Mouse (Mus musculus) stomach, postnatal 0 days (tissue): ENCODE results near the gene Phkb. TPM values are rescaled to one million over a fixed set of nuclear protein-coding genes. Genes with fewer than 3 reads are reported as not detected.

ENCODE experiments used
- ATAC-seq: fragments of 200-750 bp; cut with Nextera tagmentation; 2 replicates; pipeline ENCODE4 v1.8.0; 2017; ENCODE audit not compliant: low FRiP score, low TSS enrichment
- DNase-seq: peaks from one replicate; pipeline ENCODE4 v3.0.0-alpha.2; 2016; ENCODE audit warnings: low spot score
- H3K27ac ChIP-seq: fragments of 300-500 bp; sonication (generic); replicated peaks from 2 replicates; pipeline ENCODE4 v1.5.1; 2014; ENCODE audit warnings: mild to moderate bottlenecking, control low read depth
- H3K27me3 ChIP-seq: fragments of 300-500 bp; sonication (generic); 2 replicates; pipeline ENCODE4 v1.6.1; 2014; ENCODE audit warnings: low read length; ENCODE audit not compliant: control insufficient read depth, insufficient read depth
- H3K36me3 ChIP-seq: fragments of 300-500 bp; sonication (generic); 2 replicates; pipeline ENCODE4 v1.6.1; 2014; ENCODE audit warnings: low read length, mixed read lengths; ENCODE audit not compliant: control insufficient read depth, insufficient read depth
- H3K4me1 ChIP-seq: fragments of 300-500 bp; sonication (generic); replicated peaks from 2 replicates; pipeline ENCODE4 v1.6.1; 2014; ENCODE audit warnings: antibody characterized with exemption; ENCODE audit not compliant: control insufficient read depth, insufficient read depth
- H3K4me2 ChIP-seq: fragments of 300-500 bp; sonication (generic); replicated peaks from 2 replicates; pipeline ENCODE4 v1.6.1; 2014; ENCODE audit warnings: low read depth, mild to moderate bottlenecking, control low read depth, moderate library complexity
- H3K4me3 ChIP-seq: fragments of 300-500 bp; sonication (generic); 2 replicates; pipeline ENCODE4 v1.5.1; 2014; ENCODE audit warnings: low read depth, low read length, control low read depth
- H3K9ac ChIP-seq: fragments of 300-500 bp; sonication (generic); 2 replicates; pipeline ENCODE4 v1.6.1; 2014; ENCODE audit warnings: mild to moderate bottlenecking, low read length, control low read depth, mixed read lengths
- H3K9me3 ChIP-seq: fragments of 300-500 bp; sonication (generic); 2 replicates; pipeline ENCODE4 v1.6.1; 2016; ENCODE audit warnings: low read length; ENCODE audit not compliant: control insufficient read depth
- CTCF ChIP-seq: IDR thresholded peaks from 2 replicates; pipeline ENCODE4 v1.5.1; 2016; ENCODE audit warnings: antibody characterized with exemption, low read depth, mild to moderate bottlenecking, moderate library complexity
- EP300 ChIP-seq: optimal IDR thresholded peaks from 2 replicates; pipeline ENCODE3; 2016; ENCODE audit warnings: antibody characterized with exemption
- WGBS: fragments of 180-500 bp; shearing (Covaris S2); extraction: QIAGEN DNeasy Blood & Tissue Kit; methylation state at CpG from one replicate; pipeline ENCODE4 v1.1.7; 2014; 5-methylcytosine and 5-hydroxymethylcytosine counted together
- polyA plus RNA-seq: library from polyadenylated mRNA; unstranded; fragments of >200 nt; fragmentation: Nextera tagmentation; extraction: Ambion mirVana; gene quantifications from 2 replicates; pipeline ENCODE4 v1.2.1, GENCODE M21; 2015

Phkb gene
- polyA plus RNA-seq, 1 experiment from 2014 or later, result 21.3 TPM

DNA sequence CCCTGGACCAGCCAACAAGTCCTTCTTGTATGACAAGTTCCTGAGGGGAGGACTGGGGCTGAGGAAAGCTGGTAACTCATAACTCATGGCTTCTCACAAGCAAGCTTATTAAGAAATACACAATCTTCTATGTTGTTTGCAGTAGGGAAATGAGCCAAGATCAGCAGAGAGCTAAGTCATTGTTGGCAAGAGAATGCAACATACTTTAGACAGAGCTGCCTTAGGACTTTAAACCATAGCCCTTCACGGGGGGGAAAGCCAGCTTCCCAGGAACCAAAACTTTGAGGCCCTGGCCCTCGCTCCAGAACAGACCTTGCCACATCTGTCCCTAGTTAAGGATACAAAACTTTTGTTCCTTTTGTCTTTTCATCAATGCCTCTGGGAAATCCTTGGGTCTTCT lies 30.9 kb downstream of the Phkb start:
- Histone ChIP-seq H3K4me2 (no peak overlapping the region), H3K27me3 (no peaks in the 10 kb centered on the region), H3K9ac (no peak overlapping the region), H3K36me3 (no peaks in the 10 kb centered on the region), H3K27ac (peak overlapping the region; percentile 56), H3K4me3 (no peak overlapping the region), H3K9me3 (no peaks in the 10 kb centered on the region), H3K4me1 (no peaks in the 10 kb centered on the region)
- ATAC-seq, result peak; percentile 84
- WGBS, result 18% methylated on average over 2 of the region's 2 CpGs
- peak; percentile 25 for DNase-seq
- TF ChIP-seq CTCF, result no peak
- no peak for TF ChIP-seq EP300

DNA sequence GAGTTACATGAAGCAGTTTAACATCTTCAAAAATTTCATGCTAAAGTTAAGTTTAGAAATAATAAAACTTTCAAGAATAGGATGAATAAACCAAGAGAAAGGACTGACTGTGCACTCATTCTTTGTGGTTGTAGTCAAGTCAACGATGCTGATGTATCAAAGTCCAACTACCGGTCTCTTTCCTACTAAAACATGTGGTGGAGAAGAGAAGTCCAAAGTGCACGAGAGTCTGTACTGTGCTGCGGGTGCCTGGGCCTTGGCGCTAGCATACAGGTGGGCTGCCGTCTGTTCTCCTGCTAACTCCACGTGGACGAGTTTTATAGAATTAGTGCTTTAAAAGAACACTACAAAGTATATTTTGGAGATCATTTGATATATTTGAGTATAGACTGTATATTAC lies 37.2 kb downstream of the Phkb start:
- ATAC-seq (no peak), DNase-seq (no peak)
- WGBS, result 92% methylated on average over 8 of the region's 8 CpGs
- no peak for TF ChIP-seq CTCF
- no peak for TF ChIP-seq EP300
- Histone ChIP-seq H3K9ac (no peak overlapping the region), H3K27ac (no peak overlapping the region), H3K4me3 (no peak overlapping the region), H3K27me3 (no peaks in the 10 kb centered on the region), H3K9me3 (no peaks in the 10 kb centered on the region), H3K36me3 (peaks cover 2% of the 10 kb centered on the region; the same call in 1 of the 2 replicates), H3K4me1 (no peaks in the 10 kb centered on the region), H3K4me2 (no peak overlapping the region)

DNA sequence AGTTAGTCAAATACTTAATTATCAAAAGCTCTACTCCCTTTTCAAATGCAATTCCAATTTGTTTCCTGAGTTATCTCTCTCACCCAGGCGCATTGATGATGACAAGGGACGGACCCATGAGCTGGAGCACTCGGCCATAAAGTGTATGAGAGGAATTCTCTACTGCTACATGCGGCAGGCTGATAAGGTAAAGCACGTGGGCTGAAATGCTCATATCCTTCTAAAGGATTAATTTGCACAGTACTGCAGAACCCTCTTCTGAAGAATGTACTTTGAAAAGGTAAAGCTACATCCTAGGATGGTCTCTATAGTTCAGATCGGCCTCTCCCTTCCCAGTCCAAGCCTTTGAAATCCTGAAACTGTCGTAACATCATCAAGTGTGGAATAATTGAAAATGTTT lies 38.9 kb downstream of the Phkb start:
- no peak for TF ChIP-seq CTCF
- no peak for TF ChIP-seq EP300
- Histone ChIP-seq H3K27me3 (no peaks in the 10 kb centered on the region), H3K27ac (no peak overlapping the region), H3K9ac (no peak overlapping the region), H3K9me3 (no peaks in the 10 kb centered on the region), H3K4me3 (no peak overlapping the region), H3K4me1 (no peaks in the 10 kb centered on the region), H3K36me3 (peaks cover 2% of the 10 kb centered on the region; the same call in 1 of the 2 replicates), H3K4me2 (no peak overlapping the region)
- DNase-seq (no peak), ATAC-seq (no peak)
- WGBS, result 86% methylated on average over 7 of the region's 7 CpGs

DNA sequence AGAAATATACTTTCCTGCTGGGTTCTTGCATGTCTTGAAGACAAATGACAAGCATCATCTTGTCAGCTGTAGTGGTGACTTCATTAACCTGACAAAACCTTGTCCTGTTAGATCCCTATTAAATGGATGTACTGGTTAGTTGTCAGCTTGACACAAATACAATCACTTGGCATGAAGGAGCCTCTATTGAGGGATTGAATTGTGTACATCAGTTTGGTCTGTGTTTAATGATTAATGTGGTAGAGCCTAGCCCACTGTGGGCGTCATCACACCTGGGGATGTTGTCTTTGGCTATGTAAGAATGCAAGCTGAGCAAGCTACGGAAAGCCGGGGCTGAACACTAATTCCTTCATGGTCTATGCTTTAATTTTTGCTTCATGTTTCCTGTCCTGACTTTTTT lies 44.1 kb downstream of the Phkb start:
- H3K4me1 ChIP-seq, result no peaks in the 10 kb centered on the region
- no peak overlapping the region for H3K27ac ChIP-seq
- 91% methylated on average over 3 of the region's 3 CpGs for WGBS
- H3K27me3 ChIP-seq, result no peaks in the 10 kb centered on the region
- no peak for TF ChIP-seq EP300
- no peak for TF ChIP-seq CTCF
- peaks cover 2% of the 10 kb centered on the region; the same call in 1 of the 2 replicates for H3K36me3 ChIP-seq
- no peak overlapping the region for H3K4me2 ChIP-seq
- no peak overlapping the region for H3K9ac ChIP-seq
- H3K4me3 ChIP-seq, result no peak overlapping the region
- ATAC-seq (no peak), DNase-seq (no peak)
- H3K9me3 ChIP-seq, result no peaks in the 10 kb centered on the region

DNA sequence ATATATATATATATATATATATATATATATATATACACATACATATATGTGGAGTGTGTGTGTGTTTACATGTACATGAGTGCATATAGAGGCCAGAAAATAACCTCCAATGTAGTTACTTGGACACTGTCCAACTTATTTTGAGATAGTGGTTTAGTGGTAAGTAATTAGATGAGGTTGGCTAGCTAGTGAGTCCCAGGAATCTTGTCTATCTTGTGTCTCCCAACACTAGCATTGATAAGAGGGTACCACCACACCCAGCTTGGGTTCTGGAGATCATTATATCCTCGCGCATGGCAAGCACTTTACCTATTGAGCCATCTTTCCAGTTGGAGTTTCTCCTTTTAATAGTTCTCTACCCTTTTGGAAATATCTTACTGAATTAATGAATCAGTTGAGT lies 56.9 kb downstream of the Phkb start:
- Histone ChIP-seq H3K4me3 (no peak overlapping the region), H3K4me2 (no peak overlapping the region), H3K27me3 (no peaks in the 10 kb centered on the region), H3K4me1 (no peaks in the 10 kb centered on the region), H3K9ac (no peak overlapping the region), H3K36me3 (no peaks in the 10 kb centered on the region), H3K27ac (no peak overlapping the region), H3K9me3 (no peaks in the 10 kb centered on the region)
- 99% methylated on average over 2 of the region's 2 CpGs for WGBS
- TF ChIP-seq EP300 (no peak), CTCF (no peak)
- ATAC-seq (no peak), DNase-seq (no peak)

DNA sequence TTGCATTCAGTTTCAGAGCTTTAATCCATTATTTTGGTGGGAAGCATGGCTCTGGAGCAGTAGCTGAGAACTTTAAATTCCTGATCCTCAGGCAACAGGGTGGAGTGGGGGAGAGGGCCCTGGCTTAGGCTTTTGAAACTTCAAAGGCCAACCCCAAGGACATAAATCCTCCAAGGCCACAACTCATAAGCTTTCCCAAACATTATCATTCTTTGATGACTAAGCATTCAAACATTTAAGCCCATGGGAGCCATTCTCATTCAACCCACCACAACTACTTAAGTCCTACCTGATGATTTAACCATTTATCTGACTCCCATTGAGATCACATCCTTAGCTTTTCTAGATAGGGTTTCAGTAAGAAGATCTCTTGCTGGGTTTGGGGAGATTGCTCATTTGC lies 84.2 kb downstream of the Phkb start:
- TF ChIP-seq CTCF (no peak), EP300 (no peak)
- Histone ChIP-seq H3K9ac (no peak overlapping the region), H3K4me2 (no peak overlapping the region), H3K4me1 (no peaks in the 10 kb centered on the region), H3K27ac (no peak overlapping the region), H3K4me3 (no peak overlapping the region), H3K36me3 (no peaks in the 10 kb centered on the region), H3K27me3 (no peaks in the 10 kb centered on the region), H3K9me3 (no peaks in the 10 kb centered on the region)
- DNase-seq, result no peak
- ATAC-seq, result no peak
